Mouse (Mus musculus) cerebellum, adult (tissue): ENCODE data around the gene Olfr328.
"Not testable (repeated sequence)": the region's sequence is repeated elsewhere in the genome, so short reads cannot be mapped to it uniquely, and the experiment has no call there.

ENCODE experiments used
- ATAC-seq: cut with Nextera tagmentation; 2 replicates; pipeline ENCODE4 v1.9.2; 2017; ENCODE audit warnings: mild to moderate bottlenecking, moderate library complexity, mixed read lengths; ENCODE audit not compliant: insufficient number of reproducible peaks, low FRiP score, low TSS enrichment

The Olfr328 gene

DNA sequence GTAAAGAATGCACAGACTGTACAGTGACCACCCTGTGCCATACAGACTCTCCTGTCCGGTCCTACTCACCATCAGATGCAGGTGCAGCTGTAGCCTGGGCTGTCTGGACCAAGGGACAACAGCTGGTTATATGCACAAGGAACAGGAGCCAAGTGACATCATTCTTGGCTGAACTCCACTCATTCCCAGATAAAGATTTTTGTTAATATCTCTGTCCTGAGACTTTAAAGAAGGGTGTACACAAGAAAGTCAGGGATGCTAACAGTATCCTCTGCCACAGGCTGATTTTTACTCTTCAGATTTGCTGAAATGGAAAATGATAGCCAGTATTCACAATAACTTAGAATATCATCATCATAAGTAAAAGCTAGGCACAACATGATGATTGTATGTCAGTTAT lies at the start of gene Olfr328:
TSS of gene Olfr328 (minus strand) at position 101 of the 400 bp plus-strand sequence.
- no peak for ATAC-seq

DNA sequence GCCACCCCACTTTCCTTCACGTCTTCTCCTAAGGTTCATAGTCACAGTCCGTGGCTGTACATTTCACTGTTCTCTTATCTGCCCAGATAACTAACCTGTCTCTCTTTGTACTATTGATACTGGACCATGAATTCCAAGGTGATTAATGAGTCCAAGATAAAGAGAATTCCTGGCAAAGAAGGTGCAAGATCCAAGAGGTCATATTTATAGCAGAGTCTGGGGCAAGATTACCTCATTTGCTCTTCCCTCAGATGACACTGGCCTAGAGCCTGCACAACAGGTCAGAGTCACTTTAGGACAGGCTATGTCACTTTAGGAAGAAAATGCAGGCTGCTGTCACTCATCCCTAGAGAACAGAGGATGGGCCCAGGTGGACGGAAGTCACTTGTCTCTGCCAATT lies 49.8 kb upstream of the Olfr328 start:
- no peak for ATAC-seq

DNA sequence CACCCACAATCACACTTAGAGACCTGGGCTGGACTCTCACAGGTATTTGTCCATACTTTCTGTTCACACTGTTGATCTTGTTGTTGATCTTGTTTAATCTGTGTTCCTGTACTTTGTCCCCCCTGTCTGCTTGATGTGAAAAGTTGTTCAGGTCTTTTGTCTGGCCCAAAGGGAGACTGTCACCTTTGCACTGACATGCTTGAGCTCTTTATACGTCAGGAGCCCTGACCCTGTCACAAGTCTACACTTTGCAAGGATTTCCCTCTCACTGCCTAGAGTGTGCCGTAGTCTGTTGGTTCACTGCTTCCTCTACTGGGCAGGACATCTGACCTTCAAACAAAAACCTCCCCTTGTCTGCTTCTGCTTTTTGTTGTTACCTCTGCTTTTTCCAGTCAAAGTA lies 49.3 kb upstream of the Olfr328 start:
- no peak for ATAC-seq

- no peak for ATAC-seq
Observed at GRCm38 (mm10) chr11:58602800-58603560, 47.5 kb upstream of the Olfr328 start.

- ATAC-seq, result no peak
Observed at GRCm38 (mm10) chr11:58602062-58602461, 46.6 kb upstream of the Olfr328 start.

GRCm38 (mm10) chr11:58597837-58598236 lies 42.4 kb upstream of the Olfr328 start:
- no peak for ATAC-seq

GRCm38 (mm10) chr11:58594814-58595213 lies 39.4 kb upstream of the Olfr328 start, which contains the start of gene Olfr324:
Gene Olfr324, plus strand, starts transcription at chr11:58595114.
- ATAC-seq, result no peak

DNA sequence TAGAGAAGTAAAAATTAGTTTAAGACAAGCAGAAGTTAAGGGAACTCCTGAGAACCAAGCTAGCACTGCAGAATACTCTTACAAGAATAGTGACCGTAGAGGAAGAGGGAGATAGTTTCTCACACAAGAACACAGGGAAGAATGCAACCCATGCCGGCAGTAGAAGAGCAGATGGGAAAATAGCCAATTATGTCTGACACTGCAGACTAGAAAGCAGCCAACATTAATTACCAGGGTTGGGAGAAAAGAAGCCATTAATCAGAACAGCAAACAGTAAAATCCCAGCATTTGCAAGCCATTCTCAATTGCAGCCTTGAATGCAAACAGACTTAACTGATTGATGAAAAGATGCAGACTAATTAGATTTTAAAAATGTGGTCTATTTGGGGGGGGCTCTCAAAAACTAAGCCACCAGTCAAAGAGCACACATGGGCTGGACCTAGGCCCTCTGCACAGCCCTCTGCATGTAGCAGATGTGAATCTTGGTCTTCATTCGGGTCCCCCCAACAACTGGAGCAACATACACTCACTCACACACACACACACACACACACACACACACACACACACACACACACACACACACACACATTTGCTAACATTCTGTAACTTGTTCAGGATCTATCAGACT lies 33.3 kb upstream of the Olfr328 start:
- no peak for ATAC-seq

DNA sequence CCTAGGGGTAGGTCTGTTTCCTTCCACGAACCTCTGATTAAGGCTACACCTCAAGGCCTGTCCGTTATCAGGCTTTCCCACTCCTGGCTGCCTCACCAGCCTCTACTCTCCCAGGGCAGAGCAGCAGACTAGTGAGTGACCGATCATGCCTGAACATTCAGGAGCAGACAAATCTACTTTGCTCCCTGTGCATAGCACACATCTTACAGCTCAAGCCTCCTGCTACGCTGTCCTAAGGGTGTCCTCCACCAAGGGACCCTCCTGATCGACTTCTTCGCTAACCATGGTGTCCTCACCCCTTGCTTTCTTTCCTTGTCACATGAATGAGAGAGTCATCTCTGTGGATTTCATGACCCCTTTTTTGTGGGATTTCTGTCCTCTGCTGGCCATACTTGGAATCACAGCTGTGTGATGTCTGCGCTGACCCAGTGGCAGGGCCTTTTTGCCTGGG lies 32.5 kb upstream of the Olfr328 start:
- no peak for ATAC-seq

DNA sequence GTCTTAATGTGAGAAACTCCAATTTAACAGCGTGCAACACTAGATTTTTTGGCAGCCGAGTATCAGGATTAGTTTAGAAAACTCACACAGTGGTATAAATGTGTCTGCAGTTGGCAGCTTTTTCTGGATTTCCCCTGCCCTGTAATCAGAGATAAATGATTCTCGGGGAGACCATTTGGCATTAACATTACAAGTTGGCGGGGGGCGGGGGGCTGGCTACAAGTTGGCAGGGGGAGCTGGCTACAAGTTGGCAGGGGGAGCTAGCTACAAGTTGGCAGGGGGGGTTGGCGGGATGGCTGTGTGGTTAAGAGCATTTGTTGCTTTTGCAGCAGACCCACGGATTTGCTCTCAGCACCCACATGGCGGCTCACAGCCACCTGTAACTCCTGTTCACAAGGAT lies 23.2 kb upstream of the Olfr328 start:
- ATAC-seq, result no peak

- no peak for ATAC-seq
Observed at GRCm38 (mm10) chr11:58577430-58577829, 22.0 kb upstream of the Olfr328 start, which contains the start of gene Olfr325. Gene Olfr325, plus strand, starts transcription at chr11:58577730.

DNA sequence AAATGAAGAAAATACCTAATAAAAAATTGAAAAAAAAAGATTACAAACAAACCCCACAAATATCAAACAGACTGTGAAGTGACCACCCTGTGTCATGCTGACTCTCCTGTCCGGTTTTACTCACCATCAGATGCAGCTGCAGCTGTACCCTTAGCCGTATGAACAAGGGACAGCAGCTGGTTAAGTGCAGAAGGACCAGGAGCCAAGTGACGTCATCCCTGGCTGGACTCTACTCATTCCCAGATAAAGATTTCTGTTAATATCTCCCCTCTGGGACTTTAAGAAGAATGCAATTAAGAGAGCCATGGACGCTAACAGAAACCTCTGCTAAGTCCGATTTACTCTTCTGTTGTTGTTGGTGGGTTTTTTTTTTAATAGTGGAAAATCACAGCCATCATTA lies 15.0 kb upstream of the Olfr328 start, which contains the start of gene Olfr224:
TSS of gene Olfr224 (minus strand) at position 149 of the 400 bp plus-strand sequence.
- no peak for ATAC-seq

GRCm38 (mm10) chr11:58546322-58546721 lies 9.1 kb downstream of the Olfr328 start, which contains the start of gene Olfr329-ps:
Gene Olfr329-ps, minus strand, starts transcription at chr11:58546422.
- ATAC-seq, result no peak

- ATAC-seq, result not testable (repeated sequence)
Observed at GRCm38 (mm10) chr11:58534736-58535135, 20.7 kb downstream of the Olfr328 start, which contains the start of gene Olfr330. Gene Olfr330, minus strand, starts transcription at chr11:58534836.

DNA sequence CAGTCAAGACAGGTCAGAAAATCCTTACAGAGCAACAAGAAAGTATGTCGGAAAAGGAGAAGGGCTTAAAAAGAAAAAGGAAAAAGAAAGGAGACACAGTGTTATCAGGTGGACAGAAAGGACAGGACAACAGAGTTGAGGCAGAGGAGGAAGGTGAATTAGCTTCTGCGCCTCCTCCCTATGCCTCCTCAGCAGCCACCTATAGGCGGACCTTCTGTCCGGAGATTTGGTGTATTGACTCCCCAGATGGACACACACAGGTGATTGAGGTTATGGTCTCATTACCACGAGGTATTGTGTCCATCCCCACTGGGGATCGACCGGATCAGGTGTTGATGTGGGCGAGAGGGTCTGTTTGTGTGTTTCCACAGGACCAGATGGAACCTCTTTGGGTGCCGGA lies 35.7 kb downstream of the Olfr328 start:
- ATAC-seq, result not testable (repeated sequence)

GRCm38 (mm10) chr11:58518916-58519315 lies 36.5 kb downstream of the Olfr328 start:
- not testable (repeated sequence) for ATAC-seq

DNA sequence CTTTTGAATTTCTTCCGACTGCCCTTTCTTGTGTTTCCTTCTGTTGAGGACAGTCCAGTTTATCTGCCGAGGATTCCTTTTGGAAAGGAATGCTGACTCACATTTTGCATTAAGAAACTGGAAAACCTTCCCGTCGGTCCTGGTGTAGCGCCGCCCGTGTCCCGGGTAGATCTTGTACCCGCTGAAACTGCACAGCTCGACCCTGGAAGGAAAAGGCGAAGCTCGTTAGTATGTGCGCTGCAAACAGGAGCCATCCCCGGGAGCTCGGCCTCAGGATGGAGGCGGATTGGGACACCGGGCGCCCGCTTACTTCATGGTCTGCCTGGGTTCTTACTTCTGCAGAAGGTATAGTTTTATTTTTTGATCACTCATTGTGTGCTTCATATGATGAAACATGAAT lies 46.4 kb downstream of the Olfr328 start:
- not testable (repeated sequence) for ATAC-seq

DNA sequence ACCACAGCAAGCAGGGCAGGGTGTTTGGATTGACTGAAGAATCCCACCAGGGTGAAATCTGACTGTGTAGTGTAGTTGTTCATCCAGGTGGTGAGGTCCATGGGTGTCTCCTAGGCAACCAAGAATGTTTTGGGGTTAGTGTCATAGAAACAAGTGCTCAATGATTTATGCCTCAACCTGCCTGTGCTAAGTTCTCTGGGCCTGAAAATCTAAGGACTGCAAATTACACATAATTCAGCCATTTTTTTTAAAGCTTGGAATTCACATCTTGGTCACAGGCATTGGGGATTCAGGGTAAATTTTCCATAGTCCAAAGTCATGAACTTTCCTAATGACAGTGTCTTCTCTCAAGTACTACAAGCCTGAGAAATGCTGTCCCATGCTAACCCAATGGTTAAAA lies 53.0 kb downstream of the Olfr328 start, which contains the start of gene Olfr331:
TSS of gene Olfr331 (minus strand) at position 101 of the 400 bp plus-strand sequence.
- not testable (repeated sequence) for ATAC-seq
